Mouse (Mus musculus) liver, embryonic 14.5 days (tissue): ENCODE measurements around the gene Gamt. TPM values are rescaled to one million over a fixed set of nuclear protein-coding genes. Genes with fewer than 3 reads are reported as not detected.
A peak's percentile ranks its signal among the peaks of the same experiment; 100 is the strongest.

ENCODE experiments used
- ATAC-seq: fragments of 200-750 bp; cut with Nextera tagmentation; 2 replicates; pipeline ENCODE4 v1.8.0; 2017; ENCODE audit warnings: moderate number of reproducible peaks, mild to moderate bottlenecking, moderate library complexity; ENCODE audit not compliant: insufficient read depth
- DNase-seq, 3 experiments: peaks; one replicate each; pipeline ENCODE4 v3.0.0-alpha.2; 2012 to 2013; ENCODE audit warnings: low read depth in 3 of 3, low spot score in 3 of 3
- H3K27ac ChIP-seq: fragments of 300-500 bp; sonication (generic); 2 replicates; pipeline ENCODE4 v1.5.1; 2014; ENCODE audit warnings: moderate library complexity, mild to moderate bottlenecking, control low read depth, inconsistent platforms
- H3K27me3 ChIP-seq: fragments of 300-500 bp; sonication (generic); 2 replicates; pipeline ENCODE4 v1.6.1; 2014; ENCODE audit warnings: mild to moderate bottlenecking, low read length, moderate library complexity; ENCODE audit not compliant: control insufficient read depth, insufficient read depth
- H3K36me3 ChIP-seq: fragments of 300-500 bp; sonication (generic); replicated peaks from 2 replicates; pipeline ENCODE4 v1.6.1; 2014; ENCODE audit warnings: low read depth; ENCODE audit not compliant: control insufficient read depth, insufficient read depth
- H3K4me1 ChIP-seq, 2 experiments: fragments of 200-500 bp in 1 of 2; fragments of 300-500 bp in 1 of 2; sonication (generic) in 1 of 2; replicated peaks; 2 replicates each; pipeline ENCODE4 v1.6.1; 2012 to 2014; ENCODE audit warnings: antibody characterized with exemption in 1 of 2, inconsistent platforms in 1 of 2, low read length in 1 of 2; ENCODE audit not compliant: control insufficient read depth in 2 of 2, insufficient read depth in 2 of 2
- H3K4me2 ChIP-seq: fragments of 300-500 bp; sonication (generic); 2 replicates; pipeline ENCODE4 v1.6.1; 2014; ENCODE audit warnings: low read depth, mild to moderate bottlenecking, control low read depth, moderate library complexity
- H3K4me3 ChIP-seq, 2 experiments: fragments of 200-500 bp in 1 of 2; fragments of 300-500 bp in 1 of 2; sonication (generic) in 1 of 2; 2 replicates each; pipeline ENCODE4 v1.5.1; 2012 to 2014; ENCODE audit warnings: low read depth in 2 of 2, low read length in 2 of 2, mild to moderate bottlenecking in 2 of 2, control low read depth in 1 of 2, inconsistent platforms in 1 of 2, moderate library complexity in 1 of 2; ENCODE audit not compliant: insufficient read depth in 1 of 2
- H3K9ac ChIP-seq: fragments of 300-500 bp; sonication (generic); replicated peaks from 2 replicates; pipeline ENCODE4 v1.6.1; 2014; ENCODE audit warnings: mild to moderate bottlenecking, control low read depth, moderate library complexity
- H3K9me3 ChIP-seq: fragments of 300-500 bp; sonication (generic); 2 replicates; pipeline ENCODE4 v1.6.1; 2016; ENCODE audit warnings: low read length, mixed read lengths; ENCODE audit not compliant: control insufficient read depth
- CTCF ChIP-seq: IDR thresholded peaks from 2 replicates; pipeline ENCODE4 v1.5.1; 2016; ENCODE audit warnings: antibody characterized with exemption, low read depth, control low read depth
- EP300 ChIP-seq: IDR thresholded peaks from 2 replicates; pipeline ENCODE4 v1.6.1; 2016; ENCODE audit warnings: antibody characterized with exemption, low read depth
- WGBS: fragments of 180-500 bp; shearing (Covaris S2); extraction: QIAGEN DNeasy Blood & Tissue Kit; methylation state at CpG from one replicate; pipeline ENCODE4 v1.1.7; 2014; ENCODE audit not compliant: insufficient replicate concordance; 5-methylcytosine and 5-hydroxymethylcytosine counted together
- polyA plus RNA-seq, 2 experiments: library from polyadenylated mRNA; depleted of rRNA in 1 of 2; stranded (reverse) in 1 of 2; unstranded in 1 of 2; fragments of >200 nt; fragmentation: Nextera tagmentation in 1 of 2; extraction: Ambion mirVana in 1 of 2; gene quantifications; 2 replicates each; pipeline versions ENCODE4 v1.2.1 to v1.2.3; 2012 to 2014

Gamt gene
- polyA plus RNA-seq, 2 experiments = 41.4 to 64.9 TPM

- Histone ChIP-seq H3K27ac (no peak overlapping the region), H3K36me3 (peaks cover 11% of the 10 kb centered on the region), H3K4me3 (peak overlapping the region in 1 of 2 experiments; percentile 96; a peak in 1 of 4 replicates), H3K9ac (no peak overlapping the region), H3K4me1 (peaks cover 16 to 19% of the 10 kb centered on the region in 2 experiments), H3K4me2 (peak overlapping the region; percentile 94), H3K27me3 (no peaks in the 10 kb centered on the region), H3K9me3 (no peaks in the 10 kb centered on the region)
- ATAC-seq = no peak
- 64% methylated on average over 6 of the region's 6 CpGs for WGBS
- DNase-seq = no peak
- peak; percentile 44 for TF ChIP-seq CTCF
- no peak for TF ChIP-seq EP300
Measured at GRCm38 (mm10) chr10:80247849-80248248, 13.0 kb downstream of the Gamt start.

DNA sequence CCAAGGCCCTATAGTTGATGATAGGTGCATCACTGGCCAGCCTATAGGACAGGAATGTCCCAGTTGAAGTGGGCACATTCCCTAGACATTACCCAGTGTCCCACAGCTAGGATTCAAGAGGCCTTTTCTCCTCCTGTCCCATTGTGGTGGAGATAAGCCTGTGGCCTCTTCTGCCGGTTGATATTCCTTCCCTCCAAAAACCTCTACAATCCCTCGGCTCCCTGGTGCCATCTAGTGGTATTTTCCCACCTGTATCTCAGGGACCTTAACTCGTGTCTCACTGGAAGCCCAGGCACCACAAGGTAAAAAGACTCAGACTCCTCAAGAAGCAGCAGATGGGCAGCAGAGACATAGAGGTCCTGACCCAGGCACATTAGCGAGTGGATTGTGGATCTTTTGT, 15.2 kb downstream of the Gamt start:
- Histone ChIP-seq H3K4me2 (no peak overlapping the region), H3K27ac (no peak overlapping the region)

GRCm38 (mm10) chr10:80244791-80245399, 15.9 kb downstream of the Gamt start:
- H3K27me3 ChIP-seq = no peaks in the 10 kb centered on the region
- H3K4me3 ChIP-seq = no peak overlapping the region
- no peak overlapping the region for H3K27ac ChIP-seq
- 45% methylated on average over 5 of the region's 5 CpGs for WGBS
- no peaks in the 10 kb centered on the region for H3K9me3 ChIP-seq
- H3K4me1 ChIP-seq = peaks cover 12% of the 10 kb centered on the region in 2 experiments
- ATAC-seq = no peak
- no peak overlapping the region for H3K4me2 ChIP-seq
- no peak overlapping the region for H3K9ac ChIP-seq
- no peak for DNase-seq
- peaks cover 37% of the 10 kb centered on the region for H3K36me3 ChIP-seq
- no peak for TF ChIP-seq EP300
- TF ChIP-seq CTCF = peak; percentile 55

More for the DNA sequence above, 15.2 kb downstream of the Gamt start:
- H3K4me3 ChIP-seq = no peak overlapping the region
- no peaks in the 10 kb centered on the region for H3K27me3 ChIP-seq
- no peaks in the 10 kb centered on the region for H3K9me3 ChIP-seq
- H3K36me3 ChIP-seq = peaks cover 31% of the 10 kb centered on the region
- 3% methylated on average over 4 of the region's 4 CpGs for WGBS
- H3K4me1 ChIP-seq = peaks cover 16 to 19% of the 10 kb centered on the region in 2 experiments
- TF ChIP-seq EP300 = no peak
- peak; percentile 96 for TF ChIP-seq CTCF
- ATAC-seq (no peak), DNase-seq (peak; percentile 76 to 82 (median 81))
- H3K9ac ChIP-seq = no peak overlapping the region

DNA sequence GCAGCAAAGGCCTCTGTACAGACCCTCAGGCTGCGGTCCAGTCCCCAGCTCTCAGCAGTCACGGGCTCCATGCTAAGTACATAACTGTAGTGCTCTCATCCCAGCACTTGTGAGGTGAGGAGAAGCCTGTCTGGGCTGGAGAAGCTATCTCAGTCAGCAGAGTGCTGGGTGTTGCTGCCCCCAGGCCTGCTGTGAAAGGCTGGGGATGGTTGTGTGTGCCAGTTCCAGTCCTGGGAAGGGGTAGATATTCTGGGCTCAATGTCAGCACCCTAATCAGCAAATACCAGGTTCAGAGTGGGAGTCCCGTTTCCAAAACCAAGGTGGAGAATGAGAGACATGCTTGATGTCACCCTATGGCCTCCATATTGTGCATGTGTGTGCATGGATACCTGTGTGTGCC, 18.2 kb downstream of the Gamt start:
- Histone ChIP-seq H3K4me2 (no peak overlapping the region), H3K9ac (no peak overlapping the region), H3K4me1 (peaks cover 5 to 8% of the 10 kb centered on the region in 2 experiments), H3K36me3 (peaks cover 37% of the 10 kb centered on the region), H3K27me3 (no peaks in the 10 kb centered on the region), H3K9me3 (no peaks in the 10 kb centered on the region), H3K4me3 (no peak overlapping the region), H3K27ac (no peak overlapping the region)
- TF ChIP-seq CTCF (no peak), EP300 (no peak)
- WGBS = 67% methylated on average over 3 of the region's 3 CpGs
- DNase-seq = no peak
- no peak for ATAC-seq

- no peak for TF ChIP-seq CTCF
- no peak for TF ChIP-seq EP300
- H3K9ac ChIP-seq = no peak overlapping the region
- H3K9me3 ChIP-seq = no peaks in the 10 kb centered on the region
- no peak for DNase-seq
- H3K27me3 ChIP-seq = no peaks in the 10 kb centered on the region
- peaks cover 5 to 8% of the 10 kb centered on the region in 2 experiments for H3K4me1 ChIP-seq
- H3K27ac ChIP-seq = no peak overlapping the region
- no peak overlapping the region for H3K4me3 ChIP-seq
- no peak for ATAC-seq
- WGBS = 62% methylated on average over 9 of the region's 9 CpGs
- H3K4me2 ChIP-seq = no peak overlapping the region
- peaks cover 37% of the 10 kb centered on the region for H3K36me3 ChIP-seq
Measured at GRCm38 (mm10) chr10:80242088-80242487, 18.7 kb downstream of the Gamt start.
